Mouse (Mus musculus) ES-E14 (cell line): ENCODE measurements around the gene Tyms. TPM values are rescaled to one million over a fixed set of nuclear protein-coding genes. Genes with fewer than 3 reads are reported as not detected.

ENCODE experiments used
- DNase-seq: peaks from one replicate; pipeline ENCODE4 v3.0.0-alpha.2; 2013; ENCODE audit warnings: low read depth, low spot score
- H3K27ac ChIP-seq: 2 replicates; pipeline ENCODE4 v1.5.1; 2012; ENCODE audit warnings: low read depth, mild to moderate bottlenecking, low read length, moderate library complexity, mixed read lengths; ENCODE audit not compliant: poor library complexity, insufficient read depth, severe bottlenecking
- H3K36me3 ChIP-seq: 2 replicates; pipeline ENCODE4 v1.6.1; 2012; ENCODE audit warnings: mild to moderate bottlenecking, low read length, moderate library complexity, mixed read lengths; ENCODE audit not compliant: control insufficient read depth, poor library complexity, insufficient read depth, severe bottlenecking
- H3K4me1 ChIP-seq, 2 experiments: fragments of 150-350 bp in 1 of 2; sonication (generic) in 1 of 2; 2 replicates each; pipeline ENCODE4 v1.6.1; 2012; ENCODE audit warnings: low read length in 2 of 2, mild to moderate bottlenecking in 1 of 2, mixed read lengths in 1 of 2; ENCODE audit not compliant: control insufficient read depth in 2 of 2, insufficient read depth in 2 of 2, poor library complexity in 1 of 2
- H3K4me3 ChIP-seq, 2 experiments: fragments of 150-350 bp in 1 of 2; sonication (generic) in 1 of 2; 2 replicates each; pipeline ENCODE4 v1.5.1; 2012; ENCODE audit warnings: low read length in 2 of 2, low read depth in 1 of 2, mild to moderate bottlenecking in 1 of 2, mixed read lengths in 1 of 2; ENCODE audit not compliant: insufficient read depth in 1 of 2, poor library complexity in 1 of 2, severe bottlenecking in 1 of 2
- H3K9ac ChIP-seq: 2 replicates; pipeline ENCODE4 v1.6.1; 2012; ENCODE audit warnings: low read depth, mild to moderate bottlenecking, low read length, mixed read lengths; ENCODE audit not compliant: poor library complexity, insufficient read depth, severe bottlenecking
- H3K9me3 ChIP-seq: fragments of 150-350 bp; sonication (generic); 2 replicates; pipeline ENCODE4 v1.6.1; 2012; ENCODE audit warnings: low read depth, mild to moderate bottlenecking, low read length; ENCODE audit not compliant: control insufficient read depth, insufficient read depth
- CHD2 ChIP-seq: IDR thresholded peaks from 2 replicates; pipeline ENCODE4 v1.6.1; 2014; ENCODE audit warnings: mild to moderate bottlenecking, low read depth, low read length, inconsistent platforms
- HCFC1 ChIP-seq: IDR thresholded peaks from 2 replicates; pipeline ENCODE4 v1.6.1; 2012; ENCODE audit warnings: low read length, inconsistent platforms, borderline replicate concordance; ENCODE audit not compliant: insufficient read depth
- MAFK ChIP-seq: IDR thresholded peaks from 2 replicates; pipeline ENCODE4 v1.6.1; 2014; ENCODE audit warnings: mild to moderate bottlenecking, low read depth, low read length, inconsistent platforms; ENCODE audit not compliant: insufficient read depth
- ZC3H11A ChIP-seq: IDR thresholded peaks from 2 replicates; pipeline ENCODE4 v1.6.1; 2012; ENCODE audit warnings: low read depth, mild to moderate bottlenecking, inconsistent platforms, low read length, borderline replicate concordance
- ZNF384 ChIP-seq: IDR thresholded peaks from 2 replicates; pipeline ENCODE4 v1.6.1; 2012; ENCODE audit warnings: low read depth, low read length, inconsistent platforms
- in situ Hi-C, 2 experiments: fragments of 600-800 bp; cut with MboI; formaldehyde crosslinking; loops; one replicate each; pipeline ENCODE4 v1.15.1; 2025; ENCODE audit warnings: low sequenced_read_pairs in 2 of 2, inconsistent platforms in 1 of 2; ENCODE audit not compliant: unreplicated experiment in 2 of 2
- total RNA-seq: library from RNA; depleted of rRNA; stranded (reverse); fragments of 300-350 nt; gene quantifications from 2 replicates; pipeline ENCODE4 v1.2.3, GENCODE M21; 2012

The Tyms gene
- total RNA-seq, 1 experiment, result 121 TPM

GRCm38 (mm10) chr5:30105668-30106300 is 32.4 kb upstream of the Tyms start, which contains the start of gene 3110082J24Rik:
3110082J24Rik (minus strand) TSS chr5:30106086.
- no peaks in the 10 kb centered on the region for H3K36me3 ChIP-seq
- no peak for DNase-seq
- H3K9me3 ChIP-seq, result no peaks in the 10 kb centered on the region
- in situ Hi-C loops, result no loop called here
- peaks cover 0 to 17% of the 10 kb centered on the region in 2 experiments; a peak in 3 of 4 replicates for H3K4me1 ChIP-seq
- H3K27ac ChIP-seq, result no peak within 1 kb of the TSS
- TF ChIP-seq HCFC1 (no peak), MAFK (no peak), ZNF384 (no peak), ZC3H11A (no peak), CHD2 (no peak)
- H3K4me3 ChIP-seq, result peak within 1 kb of the TSS; percentile 63 to 78
- peak within 1 kb of the TSS; percentile 78 for H3K9ac ChIP-seq

- no peak for TF ChIP-seq MAFK
- no peak for TF ChIP-seq ZC3H11A
- TF ChIP-seq CHD2, result no peak
- no peak for TF ChIP-seq ZNF384
- no peak for TF ChIP-seq HCFC1
- Histone ChIP-seq H3K9ac (peak within 1 kb of the TSS; percentile 78), H3K27ac (no peak within 1 kb of the TSS), H3K9me3 (no peaks in the 10 kb centered on the region), H3K4me3 (peak within 1 kb of the TSS; percentile 63 to 78), H3K36me3 (no peaks in the 10 kb centered on the region), H3K4me1 (peaks cover 0 to 17% of the 10 kb centered on the region in 2 experiments; a peak in 3 of 4 replicates)
- in situ Hi-C loops, result no loop called here
- no peak for DNase-seq
Measured at GRCm38 (mm10) chr5:30104841-30105667, 31.6 kb upstream of the Tyms start, which contains the start of gene Garem2. Garem2 (plus strand) TSS chr5:30105161.

- in situ Hi-C loops, result no loop called here
- Histone ChIP-seq H3K4me1 (peaks cover 0 to 17% of the 10 kb centered on the region in 2 experiments; a peak in 3 of 4 replicates), H3K4me3 (peak overlapping the region in 1 of 2 experiments; percentile 63; a peak in 3 of 4 replicates), H3K36me3 (no peaks in the 10 kb centered on the region), H3K9me3 (no peaks in the 10 kb centered on the region), H3K9ac (no peak overlapping the region), H3K27ac (no peak overlapping the region)
- DNase-seq, result peak; percentile 72
- TF ChIP-seq ZNF384 (peak; percentile 41; the same call in 1 of the 2 replicates), CHD2 (no peak), MAFK (no peak)
Measured at GRCm38 (mm10) chr5:30104339-30104738, 30.9 kb upstream of the Tyms start.

- in situ Hi-C loops, result no loop called here
- Histone ChIP-seq H3K27ac (no peak overlapping the region), H3K4me3 (no peak overlapping the region), H3K9me3 (no peaks in the 10 kb centered on the region), H3K9ac (no peak overlapping the region), H3K4me1 (peaks cover 0 to 17% of the 10 kb centered on the region in 2 experiments; a peak in 3 of 4 replicates), H3K36me3 (no peaks in the 10 kb centered on the region)
- no peak for DNase-seq
- TF ChIP-seq CHD2, result no peak
- TF ChIP-seq MAFK, result no peak
- TF ChIP-seq ZC3H11A, result no peak
- TF ChIP-seq HCFC1, result no peak
- TF ChIP-seq ZNF384, result no peak
Measured at GRCm38 (mm10) chr5:30103340-30103739, 29.9 kb upstream of the Tyms start.
